Mouse (Mus musculus): ENCODE data around the gene 1700086D15Rik. TPM values are rescaled to one million over a fixed set of nuclear protein-coding genes. Genes with fewer than 3 reads are reported as not detected.

1700086D15Rik gene
- polyA plus RNA-seq, 1 experiment from 2014 or later, result 0.22 TPM

Other genes with a start within 250 kb of the 1700086D15Rik start
- gene Elac2, start 180.9 kb downstream of the 1700086D15Rik start, polyA plus RNA-seq (2015; fragmentation: Nextera tagmentation; extraction: Ambion mirVana), result 25.6 and 26.6 TPM in 2 replicates
- gene Arhgap44, start 3.1 kb upstream of the 1700086D15Rik start, polyA plus RNA-seq (2015; fragmentation: Nextera tagmentation; extraction: Ambion mirVana), result 12.9 and 15.8 TPM in 2 replicates
- gene Myocd, start 110.1 kb upstream of the 1700086D15Rik start, polyA plus RNA-seq (2015; fragmentation: Nextera tagmentation; extraction: Ambion mirVana), result 18.4 and 22.9 TPM in 2 replicates